In the genomic region with DNA sequence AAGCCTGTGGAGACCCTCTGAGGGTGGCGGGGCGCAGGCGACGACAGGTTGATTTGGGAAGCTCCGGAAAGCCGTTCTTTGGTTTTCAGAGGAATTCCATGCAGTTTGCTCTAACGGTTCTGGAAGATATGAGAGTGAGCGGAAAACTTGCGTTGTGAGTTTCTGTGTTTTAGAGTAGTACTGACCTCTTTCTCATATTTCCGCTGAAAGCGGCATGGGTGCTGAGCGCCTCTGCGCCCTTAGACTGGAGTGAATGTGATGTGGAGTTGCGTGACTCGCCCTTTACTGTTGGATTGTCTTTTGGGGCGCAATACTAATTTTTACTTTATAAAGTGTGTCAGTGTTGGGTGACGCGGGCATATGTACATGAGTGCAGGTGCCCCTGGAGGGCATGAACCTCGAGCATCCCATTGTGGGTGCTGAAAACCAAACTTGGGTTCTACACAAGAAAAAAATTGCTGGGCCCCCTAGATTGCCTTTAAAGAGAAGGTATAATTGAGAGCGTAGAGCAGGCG, we compare ENCODE assay signal across 8 mouse cellular contexts. TPM values are rescaled to one million over a fixed set of nuclear protein-coding genes. Genes with fewer than 3 reads are reported as not detected.
A peak's percentile ranks its signal among the peaks of the same experiment; 100 is the strongest.
DNase-seq lines count a peak whose midpoint lies in the region; ATAC-seq and TF ChIP-seq lines count a peak whose summit lies in the region.

No protein-coding gene starts in this region.

- peak overlapping the region; percentile 98 for H3K9ac ChIP-seq in lung, embryonic 15.5 days
- peak overlapping the region; percentile 65 for H3K9ac ChIP-seq in hindbrain, postnatal 0 days (replicated peaks; ENCODE audit: low read length)
- peak overlapping the region; percentile 65 for H3K9ac ChIP-seq in midbrain, embryonic 14.5 days (replicated peaks; ENCODE audit: low read length)

- DNase-seq in lung, postnatal 4 days = no peak
- no peak for DNase-seq in embryonic facial prominence, embryonic 10.5 days (ENCODE audit: low spot score)
- DNase-seq in hindbrain, postnatal 0 days (ENCODE audit: low spot score) = no peak
- DNase-seq in midbrain, embryonic 14.5 days = peak; percentile 41
- DNase-seq in layer of hippocampus, adult 9-11 months = no peak
- no peak for DNase-seq in Muller cell, postnatal 12 days (ENCODE audit: inconsistent ontology term)
- no peak for DNase-seq in embryo, embryonic 10 days (ENCODE audit: low spot score)

- peak overlapping the region; percentile 98 for H3K27ac ChIP-seq in lung, embryonic 15.5 days
- peak overlapping the region; percentile 99 for H3K27ac ChIP-seq in embryonic facial prominence, embryonic 10.5 days (replicated peaks)
- H3K27ac ChIP-seq in hindbrain, postnatal 0 days = peak overlapping the region; percentile 82
- H3K27ac ChIP-seq in midbrain, embryonic 14.5 days (replicated peaks; ENCODE audit: low read depth, low read length) = peak overlapping the region; percentile 71; the same call in 1 of the 2 replicates

- 3% methylated on average over 21 of the region's 21 CpGs for WGBS in lung, embryonic 15.5 days
- WGBS in embryonic facial prominence, embryonic 10.5 days = 11% methylated on average over 21 of the region's 21 CpGs
- WGBS in hindbrain, postnatal 0 days = 6% methylated on average over 21 of the region's 21 CpGs
- WGBS in midbrain, embryonic 14.5 days = 6% methylated on average over 21 of the region's 21 CpGs

- H3K27me3 ChIP-seq in lung, embryonic 15.5 days = no peaks in the 10 kb centered on the region
- no peaks in the 10 kb centered on the region for H3K27me3 ChIP-seq in embryonic facial prominence, embryonic 10.5 days (replicated peaks; ENCODE audit: low read depth, poor library complexity, severe bottlenecking)
- H3K27me3 ChIP-seq in hindbrain, postnatal 0 days (ENCODE audit: insufficient read depth, low read length) = no peaks in the 10 kb centered on the region
- H3K27me3 ChIP-seq in midbrain, embryonic 14.5 days (ENCODE audit: control insufficient read depth, insufficient read depth, low read length) = no peaks in the 10 kb centered on the region

- H3K36me3 ChIP-seq in lung, embryonic 15.5 days = peaks cover 3% of the 10 kb centered on the region; the same call in 1 of the 2 replicates
- H3K36me3 ChIP-seq in embryonic facial prominence, embryonic 10.5 days (replicated peaks) = peaks cover 27% of the 10 kb centered on the region
- no peaks in the 10 kb centered on the region for H3K36me3 ChIP-seq in hindbrain, postnatal 0 days (ENCODE audit: insufficient read depth, low read length)
- H3K36me3 ChIP-seq in midbrain, embryonic 14.5 days (ENCODE audit: control insufficient read depth, insufficient read depth, low read length) = no peaks in the 10 kb centered on the region

- no peaks in the 10 kb centered on the region for H3K9me3 ChIP-seq in lung, embryonic 15.5 days
- H3K9me3 ChIP-seq in embryonic facial prominence, embryonic 10.5 days = no peaks in the 10 kb centered on the region
- H3K9me3 ChIP-seq in hindbrain, postnatal 0 days (ENCODE audit: low read length) = no peaks in the 10 kb centered on the region
- H3K9me3 ChIP-seq in midbrain, embryonic 14.5 days (ENCODE audit: control insufficient read depth, low read length) = no peaks in the 10 kb centered on the region

- peak overlapping the region; percentile 100 for H3K4me3 ChIP-seq in lung, embryonic 15.5 days
- peak overlapping the region; percentile 99 for H3K4me3 ChIP-seq in embryonic facial prominence, embryonic 10.5 days
- peak overlapping the region; percentile 91 for H3K4me3 ChIP-seq in hindbrain, postnatal 0 days (ENCODE audit: low read length)
- peak overlapping the region; percentile 96 for H3K4me3 ChIP-seq in midbrain, embryonic 14.5 days (replicated peaks; ENCODE audit: low read depth, low read length)

- peak overlapping the region; percentile 70 for H3K4me2 ChIP-seq in lung, embryonic 15.5 days
- H3K4me2 ChIP-seq in hindbrain, postnatal 0 days (ENCODE audit: low read depth, low read length) = peak overlapping the region; percentile 77
- peak overlapping the region; percentile 94 for H3K4me2 ChIP-seq in midbrain, embryonic 14.5 days (ENCODE audit: low read length)

- TF ChIP-seq CTCF in hindbrain, postnatal 0 days (IDR thresholded peaks at IDR 0.05; ENCODE audit: low read depth) = no peak

- peaks cover 12% of the 10 kb centered on the region for H3K4me1 ChIP-seq in lung, embryonic 15.5 days
- H3K4me1 ChIP-seq in embryonic facial prominence, embryonic 10.5 days = peaks cover 17% of the 10 kb centered on the region
- no peaks in the 10 kb centered on the region; the same call in 1 of the 2 replicates for H3K4me1 ChIP-seq in hindbrain, postnatal 0 days (ENCODE audit: insufficient read depth, low read length)
- 0 out of 2 replicates have a peak, but pooled peaks cover 5% of the 10 kb centered on the region for H3K4me1 ChIP-seq in midbrain, embryonic 14.5 days (ENCODE audit: control insufficient read depth, insufficient read depth, low read length)

- ATAC-seq in lung, embryonic 15.5 days (ENCODE audit: borderline replicate concordance, extremely low read depth, low FRiP score, low TSS enrichment) = no peak
- ATAC-seq in hindbrain, postnatal 0 days = no peak
- ATAC-seq in midbrain, embryonic 14.5 days (ENCODE audit: low FRiP score, low TSS enrichment) = no peak

RNA-seq across cellular contexts. Expression of gene Smc4, which starts 1.8 kb away (rescaled TPM):
- 213 and 230 TPM in 2 replicates for polyA plus RNA-seq in lung, embryonic 15.5 days (2015; fragmentation: Nextera tagmentation; extraction: Ambion mirVana)
- 166 and 187 TPM in 2 replicates for polyA plus RNA-seq in embryonic facial prominence, embryonic 10.5 days (2016; fragmentation: Nextera tagmentation; extraction: Ambion mirVana)
- total RNA-seq in hindbrain, postnatal 0 days (2014; rRNA removed) = 7.2 and 12.5 TPM in 2 replicates
- 34.6 and 45.7 TPM in 2 replicates for polyA plus RNA-seq in hindbrain, postnatal 0 days (2015; fragmentation: Nextera tagmentation; extraction: Ambion mirVana)
- polyA plus RNA-seq in midbrain, embryonic 14.5 days (2014; fragmentation: Nextera tagmentation; extraction: Ambion mirVana) = 32.9 and 47.8 TPM in 2 replicates

RNA-seq across cellular contexts. Expression of gene Ift80, which starts 1.9 kb away (rescaled TPM):
- 15.5 and 18.9 TPM in 2 replicates for polyA plus RNA-seq in lung, embryonic 15.5 days (2015; fragmentation: Nextera tagmentation; extraction: Ambion mirVana)
- 18.1 and 18.3 TPM in 2 replicates for polyA plus RNA-seq in embryonic facial prominence, embryonic 10.5 days (2016; fragmentation: Nextera tagmentation; extraction: Ambion mirVana)
- total RNA-seq in hindbrain, postnatal 0 days (2014; rRNA removed) = 6.9 and 7.7 TPM in 2 replicates
- 5.3 and 6.5 TPM in 2 replicates for polyA plus RNA-seq in hindbrain, postnatal 0 days (2015; fragmentation: Nextera tagmentation; extraction: Ambion mirVana)
- 5.6 and 11.2 TPM in 2 replicates for polyA plus RNA-seq in midbrain, embryonic 14.5 days (2014; fragmentation: Nextera tagmentation; extraction: Ambion mirVana)

RNA-seq across cellular contexts. Expression of gene Trim59, which starts 38.3 kb away (rescaled TPM):
- polyA plus RNA-seq in lung, embryonic 15.5 days (2015; fragmentation: Nextera tagmentation; extraction: Ambion mirVana) = 125 and 128 TPM in 2 replicates
- 193 and 202 TPM in 2 replicates for polyA plus RNA-seq in embryonic facial prominence, embryonic 10.5 days (2016; fragmentation: Nextera tagmentation; extraction: Ambion mirVana)
- 5.5 and 8.2 TPM in 2 replicates for total RNA-seq in hindbrain, postnatal 0 days (2014; rRNA removed)
- polyA plus RNA-seq in hindbrain, postnatal 0 days (2015; fragmentation: Nextera tagmentation; extraction: Ambion mirVana) = 22.5 and 26.4 TPM in 2 replicates
- 39.8 and 57.5 TPM in 2 replicates for polyA plus RNA-seq in midbrain, embryonic 14.5 days (2014; fragmentation: Nextera tagmentation; extraction: Ambion mirVana)
